Mouse (Mus musculus) thymus, adult 2 months (tissue): Measurements from ENCODE around the gene Trp73.

Source experiments
- CTCF ChIP-seq: fragments of 200-500 bp; IDR thresholded peaks from 2 replicates; pipeline ENCODE4 v1.5.1; 2012; ENCODE audit warnings: mild to moderate bottlenecking, control low read depth, low read length, moderate library complexity, borderline replicate concordance; ENCODE audit not compliant: control insufficient read depth, poor library complexity, insufficient read depth; ENCODE audit errors: extremely low read depth
- POLR2A ChIP-seq: fragments of 200-500 bp; IDR thresholded peaks from 2 replicates; pipeline ENCODE4 v1.6.1; 2012; ENCODE audit warnings: mild to moderate bottlenecking, low read length, control low read depth, moderate library complexity; ENCODE audit not compliant: control insufficient read depth, poor library complexity, insufficient read depth; ENCODE audit errors: extremely low read depth

- no peak for TF ChIP-seq CTCF
- no peak for TF ChIP-seq POLR2A
Observed at GRCm38 (mm10) chr4:154071941-154072340, 68.1 kb downstream of the Trp73 start.
